Mouse (Mus musculus) cerebellum, adult 2 months (tissue): Measurements from ENCODE around the gene Pik3c2g.

Source experiments
- CTCF ChIP-seq: fragments of 200-500 bp; IDR thresholded peaks from 2 replicates; pipeline ENCODE4 v1.5.1; 2011; ENCODE audit warnings: low read depth, mild to moderate bottlenecking, control low read depth, low read length, moderate library complexity, borderline replicate concordance; ENCODE audit not compliant: insufficient read depth
- POLR2A ChIP-seq: fragments of 200-500 bp; IDR thresholded peaks from 2 replicates; pipeline ENCODE4 v1.6.1; 2011; ENCODE audit warnings: low read length, control low read depth, borderline replicate concordance; ENCODE audit not compliant: insufficient read depth

DNA sequence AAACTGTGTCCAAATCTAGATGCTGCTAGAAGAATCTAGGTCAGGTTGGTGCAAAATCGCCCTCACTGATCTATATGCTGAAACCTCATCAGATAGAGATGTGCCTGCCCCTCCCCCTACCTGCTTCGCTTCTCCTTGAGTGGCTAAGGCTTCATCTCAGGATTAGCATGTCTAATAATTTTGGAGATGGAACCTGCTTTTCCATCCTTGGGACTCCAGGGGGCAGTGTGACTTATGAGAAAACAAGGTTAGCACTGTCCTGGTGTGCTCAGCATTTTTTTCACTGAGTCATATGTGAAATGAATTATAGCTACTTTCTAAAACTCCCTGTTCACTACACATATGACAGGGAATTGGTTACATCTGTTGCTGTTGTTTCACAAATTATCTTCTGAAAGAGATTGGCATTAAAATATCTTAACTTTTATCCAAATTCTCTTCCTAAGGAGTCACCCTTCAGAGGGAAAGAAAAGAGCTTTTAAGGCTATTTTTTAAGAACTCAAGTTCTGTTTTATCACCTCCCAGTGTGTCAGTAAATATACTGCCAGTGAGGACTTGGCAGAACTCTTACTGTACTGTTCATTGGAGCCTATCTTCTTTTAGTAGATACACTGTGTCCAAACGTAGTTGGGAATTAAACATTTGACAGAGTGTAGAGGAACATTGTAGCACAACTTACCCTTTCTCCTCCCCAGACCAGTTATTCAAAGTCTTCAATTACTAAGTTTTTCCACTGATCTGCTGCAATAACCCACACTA is 287.6 kb downstream of the Pik3c2g start:
- TF ChIP-seq CTCF (peak; percentile 29; the same call in 1 of the 2 replicates), POLR2A (no peak)
